Mouse (Mus musculus) heart, adult 2 months (tissue): ENCODE data around the gene Aldh6a1. TPM values are rescaled to one million over a fixed set of nuclear protein-coding genes. Genes with fewer than 3 reads are reported as not detected.
A peak's percentile ranks its signal among the peaks of the same experiment; 100 is the strongest.

Experiments used
- DNase-seq, 2 experiments: peaks; one replicate each; pipeline ENCODE4 v3.0.0; 2021
- H3K27ac ChIP-seq: fragments of 200-600 bp; 2 replicates; pipeline ENCODE4 v1.8.1; 2022
- H3K27me3 ChIP-seq: fragments of 200-500 bp; 2 replicates; pipeline ENCODE4 v1.6.1; 2012; ENCODE audit warnings: mild to moderate bottlenecking, low read length, inconsistent platforms, mixed read lengths; ENCODE audit not compliant: control insufficient read depth, insufficient read depth
- H3K36me3 ChIP-seq: fragments of 200-500 bp; 2 replicates; pipeline ENCODE4 v1.6.1; 2012; ENCODE audit warnings: low read length, inconsistent platforms; ENCODE audit not compliant: control insufficient read depth, insufficient read depth
- H3K4me1 ChIP-seq: fragments of 200-500 bp; 2 replicates; pipeline ENCODE4 v1.6.1; 2011; ENCODE audit warnings: low read length; ENCODE audit not compliant: control insufficient read depth, insufficient read depth
- H3K4me3 ChIP-seq: fragments of 200-600 bp; 2 replicates; pipeline ENCODE4 v1.8.1; 2022
- H3K79me2 ChIP-seq: fragments of 200-500 bp; replicated peaks from 2 replicates; pipeline ENCODE4 v1.6.1; 2012; ENCODE audit warnings: mild to moderate bottlenecking, inconsistent platforms, low read length, moderate library complexity, mixed read lengths; ENCODE audit not compliant: control insufficient read depth, insufficient read depth
- H3K9ac ChIP-seq: fragments of 200-500 bp; 2 replicates; pipeline ENCODE4 v1.6.1; 2012; ENCODE audit warnings: low read depth, mild to moderate bottlenecking, control low read depth, inconsistent platforms, low read length, mixed read lengths
- CTCF ChIP-seq: fragments of 200-600 bp; IDR thresholded peaks from 2 replicates; pipeline ENCODE4 v1.8.1; 2022; ENCODE audit warnings: antibody characterized with exemption, mild to moderate bottlenecking, moderate library complexity
- EP300 ChIP-seq: fragments of 200-500 bp; IDR thresholded peaks from 2 replicates; pipeline ENCODE4 v1.6.1; 2011; ENCODE audit warnings: low read depth, low read length, control low read depth; ENCODE audit not compliant: insufficient read depth
- POLR2A ChIP-seq: fragments of 200-500 bp; IDR thresholded peaks from 2 replicates; pipeline ENCODE4 v1.6.1; 2011; ENCODE audit warnings: mild to moderate bottlenecking, low read depth, low read length, control low read depth; ENCODE audit not compliant: insufficient read depth
- WGBS: fragments of 180-500 bp; shearing (Covaris S2); methylation state at CpG from one replicate; pipeline ENCODE4 v1.1.7; 2018; 5-methylcytosine and 5-hydroxymethylcytosine counted together
- intact Hi-C: fragments of 180-260 bp; cut with DNase I; formaldehyde crosslinking; loops from one replicate; pipeline ENCODE4 v1.15.1; 2025
- polyA plus RNA-seq: library from polyadenylated mRNA; depleted of rRNA; stranded (reverse); fragments of >200 nt; gene quantifications from 2 replicates; pipeline ENCODE4 v1.2.3, GENCODE M21; 2012
- total RNA-seq, 2 experiments: library from RNA; stranded (reverse); gene quantifications; 2 replicates each; pipeline ENCODE4 v1.2.3; 2021

Gene Aldh6a1
- total and polyA plus RNA-seq, 3 experiments: 83.5 to 236 (median 189) TPM

DNA sequence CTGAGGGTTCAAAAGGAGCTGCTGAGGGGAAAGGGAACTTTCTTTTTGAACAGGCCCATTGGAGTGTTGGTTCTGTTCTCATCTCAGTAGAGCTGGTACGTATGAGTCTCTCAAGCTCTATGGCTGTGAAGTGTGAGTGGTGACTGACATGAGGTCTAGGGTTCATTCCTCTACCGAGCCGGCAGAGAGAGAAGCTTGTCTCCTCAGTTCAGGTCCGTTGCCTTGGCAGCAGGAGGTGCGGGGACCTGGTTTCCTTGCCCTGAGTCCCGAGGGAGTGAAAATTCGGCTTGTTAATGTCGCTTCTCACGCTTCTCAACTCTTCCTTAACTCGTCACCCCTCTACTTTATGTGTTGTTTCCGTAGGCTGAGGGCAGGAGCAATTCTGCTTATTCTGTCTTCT is 997 bp upstream of the Aldh6a1 start:
- H3K79me2 ChIP-seq: peaks cover 8% of the 10 kb centered on the region
- TF ChIP-seq CTCF (no peak), EP300 (no peak), POLR2A (no peak)
- H3K36me3 ChIP-seq: no peaks in the 10 kb centered on the region
- no peak for DNase-seq
- H3K9ac ChIP-seq: peak overlapping the region; percentile 78
- peaks cover 2% of the 10 kb centered on the region for H3K4me1 ChIP-seq
- H3K4me3 ChIP-seq: peak overlapping the region; percentile 91
- H3K27me3 ChIP-seq: no peaks in the 10 kb centered on the region
- H3K27ac ChIP-seq: peak overlapping the region; percentile 98
- intact Hi-C loops: loop anchor here (2.0 to 10.0 kb wide), 2 partner anchors 89 to 313 kb away; no protein-coding TSS in a partner anchor
- WGBS: 0% methylated on average over 11 of the region's 11 CpGs

DNA sequence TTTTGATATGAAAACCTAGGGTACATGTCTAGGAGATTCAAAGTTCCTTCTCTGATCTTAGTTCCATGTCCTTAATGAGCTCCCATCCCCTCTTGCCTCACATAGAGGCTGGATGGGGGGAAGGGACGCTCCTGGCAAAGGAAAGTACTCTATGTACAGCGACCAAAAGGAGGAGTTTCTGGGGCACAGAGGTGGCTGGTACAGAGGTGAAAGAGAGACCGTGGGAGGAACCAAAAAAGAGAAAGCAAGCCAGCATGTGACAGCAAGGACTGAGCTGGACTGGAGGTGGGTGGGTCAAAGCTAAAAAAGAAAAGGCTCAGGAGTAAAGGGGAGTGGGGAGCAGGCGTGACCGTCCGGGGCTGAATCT is 470 bp downstream of the Aldh6a1 start:
- DNase-seq: no peak
- intact Hi-C loops: loop anchor here (1.0 to 10.0 kb wide), 3 partner anchors 41 to 314 kb away; partner anchors contain the start of genes Bbof1 and Entpd5
- WGBS: under 1% methylated on average over 6 of the region's 6 CpGs

DNA sequence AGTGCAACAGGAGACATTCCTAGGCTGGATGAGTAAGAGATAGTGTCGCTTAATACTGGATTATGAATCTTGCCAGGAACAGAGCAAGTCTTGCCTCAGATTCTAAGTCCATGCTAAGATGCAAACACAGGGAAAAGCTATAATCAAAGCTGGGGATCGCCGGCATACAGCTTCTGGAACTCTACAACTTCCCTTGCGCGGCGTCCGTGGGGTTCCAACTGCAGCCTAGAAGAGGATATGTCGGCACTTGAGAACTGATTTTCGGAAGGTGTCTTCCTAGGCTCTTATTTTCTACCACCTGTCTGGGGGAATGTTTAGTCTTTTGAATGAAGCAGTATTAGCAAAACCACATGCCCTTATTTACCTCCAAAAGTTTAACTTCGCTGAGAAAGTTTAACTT is 917 bp downstream of the Aldh6a1 start:
- H3K36me3 ChIP-seq: no peaks in the 10 kb centered on the region
- H3K9ac ChIP-seq: no peak overlapping the region; the same call in 1 of the 2 replicates
- DNase-seq: no peak
- H3K4me1 ChIP-seq: peaks cover 2% of the 10 kb centered on the region
- 42% methylated on average over 10 of the region's 10 CpGs for WGBS
- intact Hi-C loops: loop anchor here (1.0 to 10.0 kb wide), 3 partner anchors 41 to 315 kb away; partner anchors contain the start of genes Bbof1 and Entpd5
- peak overlapping the region; percentile 98 for H3K27ac ChIP-seq
- H3K27me3 ChIP-seq: no peaks in the 10 kb centered on the region
- H3K4me3 ChIP-seq: peak overlapping the region; percentile 91
- peaks cover 8% of the 10 kb centered on the region for H3K79me2 ChIP-seq
- TF ChIP-seq POLR2A: no peak
- no peak for TF ChIP-seq EP300

More for the DNA sequence above, 470 bp downstream of the Aldh6a1 start:
- TF ChIP-seq EP300 (no peak), POLR2A (no peak), CTCF (no peak)
- Histone ChIP-seq H3K79me2 (peaks cover 8% of the 10 kb centered on the region), H3K4me1 (peaks cover 2% of the 10 kb centered on the region), H3K27me3 (no peaks in the 10 kb centered on the region), H3K9ac (peak overlapping the region; percentile 83), H3K36me3 (no peaks in the 10 kb centered on the region), H3K4me3 (peak overlapping the region; percentile 91), H3K27ac (peak overlapping the region; percentile 98)

DNA sequence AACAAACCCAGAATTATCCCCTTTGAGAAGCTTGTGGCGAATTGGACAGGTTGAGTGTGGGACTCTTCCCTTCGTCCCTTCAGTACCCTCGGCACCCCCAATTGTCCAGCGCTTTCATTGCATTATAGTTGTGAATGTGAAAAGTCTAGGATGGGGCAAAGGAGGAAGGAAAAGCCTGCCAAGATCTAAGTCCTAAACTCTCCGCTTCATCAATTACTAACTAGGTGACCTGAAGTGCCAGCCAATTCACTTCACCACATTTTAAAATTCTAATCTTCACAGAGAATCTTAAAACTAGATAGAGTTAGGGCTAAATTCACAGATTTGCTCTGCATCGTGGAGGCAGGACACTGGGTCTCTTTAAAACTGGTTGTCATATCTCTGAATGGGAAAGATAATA is 2.6 kb downstream of the Aldh6a1 start:
- Histone ChIP-seq H3K4me1 (peaks cover 2% of the 10 kb centered on the region), H3K27ac (no peak overlapping the region), H3K79me2 (peaks cover 4% of the 10 kb centered on the region), H3K36me3 (no peaks in the 10 kb centered on the region), H3K9ac (no peak overlapping the region), H3K27me3 (no peaks in the 10 kb centered on the region), H3K4me3 (no peak overlapping the region)
- WGBS: 83% methylated on average over 6 of the region's 6 CpGs
- no peak for DNase-seq
- no peak for TF ChIP-seq CTCF
- intact Hi-C loops: no loop called here

DNA sequence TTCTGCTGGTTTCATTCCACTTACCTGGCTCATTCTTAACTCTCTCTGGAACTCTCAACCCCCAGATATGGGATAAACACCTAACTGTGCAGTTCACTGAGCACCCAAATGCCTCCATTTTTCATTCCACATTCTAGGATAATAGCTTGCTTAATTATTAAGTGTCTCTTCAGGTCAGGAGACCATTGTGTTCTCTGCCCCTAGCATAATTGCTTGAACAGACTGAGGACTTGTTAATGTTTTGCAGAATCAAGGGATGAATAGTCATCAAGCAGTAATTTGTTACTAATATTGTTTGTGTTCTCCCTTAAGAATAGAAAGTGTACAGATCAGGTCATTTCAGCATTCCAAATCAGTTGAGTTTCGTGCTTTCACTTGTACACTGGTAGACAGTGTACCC is 3.4 kb downstream of the Aldh6a1 start:
- peaks cover 2% of the 10 kb centered on the region for H3K4me1 ChIP-seq
- H3K9ac ChIP-seq: no peak overlapping the region
- peaks cover 2% of the 10 kb centered on the region; the same call in 1 of the 2 replicates for H3K79me2 ChIP-seq
- no peak overlapping the region for H3K27ac ChIP-seq
- DNase-seq: no peak
- TF ChIP-seq CTCF (no peak), POLR2A (no peak), EP300 (no peak)
- H3K27me3 ChIP-seq: no peaks in the 10 kb centered on the region
- intact Hi-C loops: no loop called here
- WGBS: 78% methylated on average over 1 of the region's 1 CpGs
- H3K36me3 ChIP-seq: no peaks in the 10 kb centered on the region
- H3K4me3 ChIP-seq: no peak overlapping the region

DNA sequence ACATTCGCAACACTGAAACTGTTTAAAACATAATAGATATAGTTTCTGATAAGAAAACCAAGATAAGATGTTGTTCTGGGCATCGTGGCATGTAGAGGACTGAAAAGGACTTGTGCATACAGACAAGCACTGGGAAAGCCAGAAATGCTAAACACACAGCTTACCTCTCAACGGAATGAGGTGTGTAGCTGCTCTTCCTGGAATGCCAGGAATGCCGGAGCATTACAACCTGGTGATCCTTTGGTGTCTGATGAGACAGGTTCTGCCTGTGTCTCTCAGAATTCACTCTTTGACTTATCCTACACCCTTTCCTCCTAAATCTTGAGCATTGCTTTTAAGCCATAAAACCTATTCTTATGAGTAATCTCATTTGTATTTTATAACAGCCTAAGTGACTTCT is 8.3 kb downstream of the Aldh6a1 start:
- no peak for DNase-seq
- H3K4me1 ChIP-seq: no peaks in the 10 kb centered on the region
- WGBS: 72% methylated on average over 4 of the region's 4 CpGs
- H3K4me3 ChIP-seq: no peak overlapping the region
- no peaks in the 10 kb centered on the region for H3K27me3 ChIP-seq
- no peak overlapping the region for H3K9ac ChIP-seq
- no peaks in the 10 kb centered on the region; the same call in 1 of the 2 replicates for H3K36me3 ChIP-seq
- no peak for TF ChIP-seq EP300
- TF ChIP-seq CTCF: no peak
- no peak for TF ChIP-seq POLR2A
- no peak overlapping the region for H3K27ac ChIP-seq
- H3K79me2 ChIP-seq: no peaks in the 10 kb centered on the region
- intact Hi-C loops: no loop called here
